Mouse (Mus musculus) adrenal gland, adult 2 months (tissue): ENCODE measurements around the gene Unc45a. TPM values are rescaled to one million over a fixed set of nuclear protein-coding genes. Genes with fewer than 3 reads are reported as not detected.

Source experiments
- DNase-seq: peaks from one replicate; pipeline ENCODE4 v3.0.0; 2021
- long read RNA-seq: library from polyadenylated mRNA; stranded (forward); transcript quantifications from one replicate; pipeline ENCODE4 v2.0.0, GENCODE M21; 2021
- polyA plus RNA-seq: library from polyadenylated mRNA; depleted of rRNA; stranded (reverse); fragments of >200 nt; gene quantifications from 2 replicates; pipeline ENCODE4 v1.2.3, GENCODE M21; 2012; rRNA removed
- total RNA-seq, 2 experiments: library from RNA; stranded (reverse); gene quantifications; 2 replicates each; pipeline ENCODE4 v1.2.3; 2021

Gene Unc45a
- total RNA-seq: 10 to 100 TPM; 66.5 to 73.0 TPM
- 69.1 and 76.9 TPM in 2 replicates for polyA plus RNA-seq
- long read RNA-seq, transcript Unc45a-201 (20 exons, 3,260 nt): major isoform, 35 of 75 reads
- long read RNA-seq, partial matches to known transcripts: 8 of 75 reads
- long read RNA-seq, other reads (novel, unspliced or antisense): 32 of 75 reads

DNA sequence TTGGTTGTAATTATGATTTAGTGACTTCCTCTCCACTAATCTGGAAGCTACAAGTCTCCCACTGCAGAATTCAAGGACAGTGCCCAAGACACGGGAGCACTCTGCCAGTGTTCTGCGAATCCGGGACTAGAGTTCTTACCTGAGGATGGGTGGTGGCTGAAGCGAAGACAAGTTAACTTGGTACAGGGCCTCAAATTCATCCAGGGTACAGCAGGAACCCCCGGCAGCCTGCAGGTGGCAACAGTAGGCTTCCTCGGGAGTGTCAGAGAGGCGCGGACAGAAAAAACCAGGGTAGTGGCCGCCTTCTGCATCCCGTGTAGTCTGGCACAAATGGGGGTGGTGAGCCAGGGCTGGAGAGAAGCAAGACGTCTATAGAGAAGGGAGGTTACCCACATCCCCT, at the start of gene Unc45a:
Gene Unc45a, minus strand, starts transcription at position 213 of the 400 bp plus-strand sequence.
- peak; percentile 86 for DNase-seq

- peak; percentile 77 for DNase-seq
These were observed 47.1 kb upstream of the Unc45a start, which contains the start of gene Fes for GRCm38 (mm10) chr7:80387633-80388543. Gene Fes (minus strand): TSS chr7:80387946.

GRCm38 (mm10) chr7:80387033-80387632, 46.3 kb upstream of the Unc45a start:
- peak; percentile 54 for DNase-seq

- DNase-seq: peak; percentile 91
These were observed 45.6 kb upstream of the Unc45a start for GRCm38 (mm10) chr7:80386235-80386930.

DNA sequence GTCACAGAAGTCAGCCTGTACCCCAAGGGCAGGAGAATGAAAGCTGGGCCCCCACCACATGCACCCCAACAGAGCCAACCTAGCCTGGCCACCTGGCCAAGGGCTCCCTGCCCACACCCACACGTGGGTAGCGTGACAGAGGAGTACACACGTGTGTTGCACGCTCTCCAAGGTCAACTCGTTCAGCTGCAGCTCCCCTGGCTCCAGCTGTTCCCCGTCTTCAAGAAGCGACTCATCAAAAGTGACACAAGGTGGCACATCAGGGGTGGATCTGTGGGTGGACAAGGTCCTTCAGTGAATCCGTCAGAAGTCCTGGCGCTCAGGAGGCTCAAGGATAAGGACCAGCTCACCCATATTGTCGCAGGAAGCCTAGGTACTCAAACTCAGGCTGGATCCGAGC, 42.1 kb upstream of the Unc45a start:
- DNase-seq: no peak

GRCm38 (mm10) chr7:80379531-80379930, 38.7 kb upstream of the Unc45a start:
- no peak for DNase-seq

DNA sequence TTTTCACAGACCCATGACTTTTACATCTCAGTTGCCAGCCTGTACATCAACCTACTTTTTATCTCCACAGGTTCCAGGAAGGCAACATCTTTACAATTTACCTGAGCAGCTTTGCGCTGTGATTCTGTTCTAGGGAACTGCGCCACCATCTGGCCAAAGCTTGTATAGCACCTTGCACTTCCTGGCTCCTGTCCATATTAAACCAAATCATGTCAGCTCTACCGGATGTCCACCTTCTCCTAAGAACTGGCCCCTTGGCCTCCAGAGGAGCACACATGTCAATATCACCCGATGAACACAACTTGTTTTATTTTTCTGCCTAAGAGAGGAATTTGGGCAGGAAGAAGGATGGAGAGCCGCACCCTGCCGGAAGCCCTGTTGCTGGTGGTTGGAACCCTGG, 36.7 kb upstream of the Unc45a start:
- DNase-seq: peak; percentile 60

DNA sequence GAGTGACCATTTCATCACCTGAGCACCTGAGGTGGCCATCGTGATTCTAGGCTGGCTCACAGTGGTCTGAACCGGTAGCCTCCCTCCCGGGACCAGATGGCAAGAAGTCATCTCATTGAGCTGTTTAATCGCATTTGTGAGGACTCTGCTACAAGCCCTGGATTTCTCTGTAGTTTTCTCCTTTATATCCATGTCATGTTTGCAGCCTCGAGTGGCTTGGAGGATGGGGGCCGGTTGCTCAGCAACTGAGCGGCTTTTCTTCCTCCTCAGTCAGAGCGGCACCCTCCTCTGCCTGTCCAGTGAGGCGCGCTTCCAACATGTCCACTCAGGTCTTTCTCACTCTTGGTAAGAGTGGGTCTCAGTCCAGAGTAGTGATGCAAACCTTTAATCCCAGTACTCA, 35.4 kb upstream of the Unc45a start:
- DNase-seq: no peak

GRCm38 (mm10) chr7:80375376-80376039, 34.7 kb upstream of the Unc45a start:
- DNase-seq: peak; percentile 81

DNA sequence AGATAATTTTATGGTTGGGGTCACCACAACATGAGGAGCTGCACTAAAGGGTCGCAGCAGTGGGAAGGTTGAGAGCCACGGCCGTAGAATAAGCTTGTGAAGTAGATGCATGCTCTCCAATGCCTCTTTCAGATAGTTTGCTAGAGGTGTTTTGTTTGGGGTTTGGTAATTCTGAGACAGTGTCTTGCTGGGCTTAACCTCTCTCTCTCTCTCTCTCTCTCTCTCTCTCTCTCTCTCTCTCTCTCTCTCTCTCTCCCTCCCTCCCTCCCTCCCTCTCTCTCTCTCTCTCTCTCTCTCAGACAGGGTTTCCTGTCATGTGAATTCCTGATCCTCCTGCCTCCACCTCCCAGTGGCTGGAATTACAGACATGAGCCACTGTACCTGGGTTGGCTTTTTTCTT, 33.9 kb upstream of the Unc45a start:
- DNase-seq: no peak

DNA sequence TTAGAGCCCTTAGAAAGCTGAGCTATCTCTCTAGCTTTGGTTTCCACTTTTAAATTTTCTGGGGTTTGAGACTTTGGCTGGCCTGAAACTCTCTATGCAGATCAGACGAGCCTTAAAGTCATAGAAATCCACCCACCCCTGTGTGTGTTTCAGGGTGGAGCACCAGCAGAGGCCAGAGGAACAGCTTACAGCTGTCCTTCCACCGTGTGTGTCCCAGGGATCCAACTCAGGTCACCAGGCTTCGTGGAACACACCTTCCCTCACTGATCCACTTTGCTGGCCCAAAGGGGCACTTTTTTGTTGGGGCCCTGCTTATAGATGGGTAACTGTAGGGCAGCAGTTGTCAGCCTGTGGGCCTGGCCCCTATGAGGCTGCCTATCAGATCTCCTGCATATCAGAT, 33.5 kb upstream of the Unc45a start:
- no peak for DNase-seq

- no peak for DNase-seq
These were observed 33.0 kb upstream of the Unc45a start for GRCm38 (mm10) chr7:80373850-80374249.

DNA sequence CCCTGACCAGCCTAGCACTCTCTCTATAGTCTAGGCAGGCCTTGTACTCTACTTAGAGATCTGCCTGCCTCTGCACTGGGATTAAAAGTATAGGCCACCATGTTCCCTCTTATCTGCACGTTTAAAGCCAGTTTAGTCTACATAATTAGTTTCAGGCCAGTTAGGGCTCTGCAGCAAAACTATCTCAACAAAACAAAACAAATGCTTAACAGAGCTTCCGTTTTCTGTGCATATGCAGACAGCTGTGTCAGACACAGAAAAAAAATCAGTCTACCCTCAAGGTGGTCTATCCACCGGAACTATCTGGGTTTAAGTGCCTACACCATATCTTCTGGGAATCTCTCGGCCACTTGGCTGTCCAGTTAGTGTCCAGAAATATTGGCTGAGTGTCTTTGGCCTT, 32.5 kb upstream of the Unc45a start:
- no peak for DNase-seq

DNA sequence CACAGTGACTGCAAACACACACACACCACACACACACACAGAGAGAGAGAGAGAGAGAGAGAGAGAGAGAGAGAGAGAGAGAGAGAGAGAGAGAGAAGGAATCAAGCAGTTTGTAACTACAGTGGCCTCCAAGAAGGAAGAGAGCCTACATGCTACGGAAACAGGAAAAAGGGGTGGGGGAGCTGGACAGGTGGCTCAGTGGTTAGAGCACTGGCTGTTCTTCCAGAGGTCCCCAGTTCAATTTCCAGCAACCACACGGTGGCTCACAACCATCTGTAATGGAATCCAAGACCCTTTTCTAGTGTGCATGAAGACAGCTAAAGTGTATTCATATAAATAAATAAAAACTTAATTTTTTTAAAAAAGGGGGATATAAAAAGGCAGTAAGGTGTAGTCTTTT, 31.9 kb upstream of the Unc45a start:
- DNase-seq: no peak

DNA sequence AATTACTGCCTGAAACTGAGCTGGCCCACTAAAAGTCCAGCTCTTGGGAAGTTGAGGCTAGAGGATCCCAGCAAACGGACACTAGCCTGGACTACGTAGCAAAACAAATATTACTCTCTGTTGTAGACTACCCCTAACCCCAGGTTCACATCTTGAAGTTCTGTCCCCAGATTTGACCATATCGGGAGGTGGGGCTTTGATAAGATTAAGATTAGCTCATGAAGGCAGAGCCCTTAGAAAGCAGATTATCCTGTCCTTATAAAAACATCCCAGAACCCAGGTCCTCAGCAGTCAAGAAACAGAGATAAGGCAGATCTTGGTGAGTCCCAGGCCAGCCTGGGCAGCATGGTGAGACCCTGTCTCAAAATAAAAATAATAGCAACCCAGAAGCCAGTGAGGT, 31.4 kb upstream of the Unc45a start:
- no peak for DNase-seq

GRCm38 (mm10) chr7:80371041-80371751, 30.4 kb upstream of the Unc45a start, which contains the start of gene Man2a2:
Gene Man2a2 (minus strand): TSS chr7:80371375.
- DNase-seq: peak; percentile 89

- DNase-seq: peak; percentile 89
These were observed 29.8 kb upstream of the Unc45a start for GRCm38 (mm10) chr7:80370649-80371040.

GRCm38 (mm10) chr7:80369967-80370431, 29.2 kb upstream of the Unc45a start:
- no peak for DNase-seq

GRCm38 (mm10) chr7:80369461-80369860, 28.7 kb upstream of the Unc45a start:
- DNase-seq: no peak

- DNase-seq: peak; percentile 56
These were observed 28.0 kb upstream of the Unc45a start for GRCm38 (mm10) chr7:80368635-80369421.
